Mouse (Mus musculus) spleen, adult 18-20 months (tissue): ENCODE measurements around the gene Gm8773.

ENCODE experiments used
- DNase-seq, 2 experiments: peaks; one replicate each; pipeline ENCODE4 v3.0.0; 2022; ENCODE audit warnings: mixed read lengths in 2 of 2

The Gm8773 gene

DNA sequence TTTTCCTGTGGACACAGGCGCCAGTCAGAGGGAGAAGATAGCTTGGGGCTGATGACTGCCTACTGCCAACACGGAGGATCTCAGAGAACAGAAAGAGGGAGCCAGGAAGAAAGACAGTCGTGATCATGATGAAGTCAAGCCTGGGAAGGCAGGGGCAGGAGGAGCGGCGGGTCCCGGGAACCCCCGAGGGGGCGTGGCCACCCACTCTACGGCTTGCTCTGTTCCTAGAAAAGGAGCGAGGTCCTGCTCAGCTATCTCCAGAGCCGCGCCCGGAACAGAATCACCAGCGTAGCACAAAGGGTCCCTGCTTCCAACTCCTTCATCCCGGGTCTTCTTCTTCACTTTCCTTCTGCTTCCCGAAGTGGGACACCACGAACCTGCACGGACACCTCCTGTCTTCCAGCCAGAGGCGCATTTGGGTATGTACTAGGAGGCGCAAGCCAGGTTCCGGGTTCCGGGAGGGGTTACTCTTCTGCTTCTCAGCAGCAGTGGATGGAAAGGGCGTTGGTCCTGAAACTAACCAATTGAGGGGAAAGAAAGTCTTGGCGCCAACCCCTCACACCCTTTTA, at the start of gene Gm8773:
TSS of gene Gm8773 (plus strand) at position 51 of the 569 bp plus-strand sequence.
- DNase-seq, result no peak

DNA sequence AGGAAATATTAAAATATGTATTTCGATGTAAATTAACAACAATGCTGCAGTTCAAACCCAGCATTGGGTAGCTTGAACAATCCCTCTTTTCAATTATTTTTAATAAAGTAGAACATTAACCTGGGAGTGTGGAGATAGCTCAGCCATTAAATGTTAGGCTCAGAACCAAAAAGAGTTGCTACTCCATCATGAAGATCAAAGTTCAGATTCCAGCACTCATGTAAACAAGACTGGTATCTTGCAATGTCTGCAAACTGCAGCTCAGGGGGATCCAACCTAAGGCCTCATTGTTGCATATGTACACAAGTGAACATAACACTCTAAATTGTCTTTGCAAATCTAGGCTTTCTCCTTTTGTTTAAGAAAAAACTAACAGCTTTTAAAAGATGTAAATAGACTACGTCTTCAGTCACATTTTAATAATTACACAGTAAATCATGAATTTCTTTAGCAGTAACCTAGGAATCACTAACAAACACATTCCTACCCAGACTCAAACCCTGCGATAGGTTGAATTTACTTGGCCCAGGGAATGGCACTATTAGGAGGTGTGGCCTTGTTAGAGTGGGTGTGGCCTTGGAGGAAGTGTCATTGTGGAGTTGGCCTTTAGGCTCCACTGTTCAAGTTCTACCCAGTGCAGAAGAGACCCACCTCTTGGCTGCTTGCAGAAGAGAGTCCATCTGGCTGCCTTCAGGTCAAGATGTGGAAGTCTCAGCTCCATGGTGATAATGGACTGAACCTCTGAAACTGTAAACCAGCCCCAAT, 39.8 kb upstream of the Gm8773 start:
- no peak for DNase-seq

DNA sequence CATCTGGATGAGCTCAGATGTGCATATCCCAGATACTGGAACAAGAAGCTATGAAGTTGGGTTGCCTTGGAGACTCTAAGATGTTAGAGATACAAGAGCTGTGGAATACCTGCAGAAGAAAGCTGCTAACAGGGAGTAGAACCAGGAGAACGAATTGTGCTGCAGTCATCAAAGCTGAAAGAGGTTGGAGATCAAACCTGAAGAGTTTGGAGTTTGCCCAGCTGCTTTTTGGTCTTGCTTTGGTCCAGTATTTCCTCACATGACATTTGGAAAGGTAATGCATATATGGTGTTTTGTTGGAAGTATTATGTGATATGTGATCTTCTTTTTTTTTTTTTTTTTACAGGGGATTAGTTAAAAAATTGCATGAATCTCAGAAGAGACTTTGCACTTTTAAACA, 37.5 kb upstream of the Gm8773 start:
- DNase-seq, result no peak

DNA sequence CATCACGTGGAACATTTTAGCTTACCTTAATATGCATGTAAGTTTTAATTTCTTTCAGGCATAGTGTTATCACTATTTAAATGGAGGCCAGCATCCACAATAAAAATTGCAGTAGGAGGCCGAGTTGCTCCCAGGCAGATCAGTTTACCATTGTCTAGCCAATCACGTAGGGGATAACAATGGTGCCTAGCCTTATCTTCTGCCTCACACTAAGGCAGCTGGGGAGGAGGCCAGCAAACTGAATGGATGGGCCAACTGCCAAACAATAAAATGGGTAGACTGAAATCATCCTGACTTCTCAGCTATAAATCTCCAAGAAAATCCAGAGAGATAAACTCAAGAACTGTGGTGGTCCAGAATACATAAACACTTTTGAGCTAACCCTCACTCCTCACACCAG, 33.8 kb upstream of the Gm8773 start:
- no peak for DNase-seq

DNA sequence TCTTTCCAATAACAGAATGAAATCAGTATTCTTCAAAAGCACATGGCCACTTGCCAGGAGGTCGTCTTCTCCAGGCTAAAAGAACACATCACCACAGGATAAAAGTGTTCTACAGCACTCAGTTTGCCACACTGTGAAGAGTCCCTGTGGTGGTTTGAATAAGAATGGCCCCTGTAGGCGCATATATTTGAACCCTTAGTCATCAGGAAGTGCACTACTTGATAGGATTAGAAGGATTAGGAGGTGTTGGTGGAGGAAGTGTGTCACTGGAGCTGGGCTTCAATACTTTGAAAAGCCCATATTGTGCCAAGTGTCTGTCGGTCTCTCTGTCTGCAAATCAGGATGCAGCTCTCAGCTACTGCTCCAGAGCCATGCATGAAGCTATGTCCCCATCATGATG, 33.2 kb upstream of the Gm8773 start:
- DNase-seq, result no peak

DNA sequence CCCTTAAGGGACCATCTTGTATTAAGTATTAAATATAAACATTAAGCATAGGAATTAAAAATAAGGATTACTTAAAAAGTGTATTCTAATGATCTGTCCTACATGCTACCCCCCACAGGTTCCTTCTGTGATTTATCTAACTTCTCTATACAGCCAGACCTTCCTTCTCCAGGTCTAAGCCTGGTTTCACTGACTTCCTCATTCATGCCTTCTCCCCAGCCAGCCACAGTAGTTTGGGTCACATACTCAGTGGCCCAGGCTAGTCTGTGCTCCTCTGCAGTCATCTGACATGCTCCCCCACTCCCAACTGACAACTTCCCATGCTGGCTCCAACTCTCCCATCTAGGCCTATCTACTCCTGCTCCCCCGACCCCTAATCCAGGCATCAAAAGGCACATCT, 22.5 kb upstream of the Gm8773 start:
- DNase-seq, result no peak

DNA sequence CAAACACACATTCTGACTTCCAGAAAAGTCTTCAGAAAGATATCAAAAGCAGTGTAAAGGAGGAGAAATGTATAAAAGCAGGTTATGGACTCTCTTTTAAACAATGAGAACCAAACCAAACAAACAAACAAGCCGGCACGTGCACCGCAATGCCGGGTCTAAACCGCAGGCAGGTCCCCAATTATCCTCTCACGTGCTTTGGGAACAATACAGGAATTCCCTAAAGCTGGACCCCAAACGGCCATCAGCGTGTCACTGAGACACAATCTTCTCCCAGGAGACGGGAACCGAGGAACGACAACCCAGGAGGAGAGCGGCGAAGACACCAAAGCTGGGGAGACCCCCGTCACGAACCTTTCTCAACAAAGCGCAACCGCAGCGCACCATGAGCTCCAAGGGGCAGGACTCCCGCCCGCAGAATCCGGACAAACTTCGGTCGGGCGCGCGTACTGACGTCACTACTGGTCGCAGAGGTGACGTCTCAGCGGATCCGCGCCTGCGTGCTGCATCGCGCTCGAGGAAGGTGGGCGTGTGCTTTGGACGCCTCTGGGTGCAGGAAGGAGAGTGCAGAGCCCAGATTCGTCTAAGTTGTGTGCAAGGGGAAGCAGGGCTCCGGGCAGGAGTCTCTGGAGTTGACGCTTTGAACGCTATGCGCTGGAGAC, 14.4 kb upstream of the Gm8773 start, which contains the start of gene Gtpbp10:
TSS of gene Gtpbp10 (minus strand) at position 460 of the 662 bp plus-strand sequence.
- DNase-seq, result peak; percentile 78 to 88

DNA sequence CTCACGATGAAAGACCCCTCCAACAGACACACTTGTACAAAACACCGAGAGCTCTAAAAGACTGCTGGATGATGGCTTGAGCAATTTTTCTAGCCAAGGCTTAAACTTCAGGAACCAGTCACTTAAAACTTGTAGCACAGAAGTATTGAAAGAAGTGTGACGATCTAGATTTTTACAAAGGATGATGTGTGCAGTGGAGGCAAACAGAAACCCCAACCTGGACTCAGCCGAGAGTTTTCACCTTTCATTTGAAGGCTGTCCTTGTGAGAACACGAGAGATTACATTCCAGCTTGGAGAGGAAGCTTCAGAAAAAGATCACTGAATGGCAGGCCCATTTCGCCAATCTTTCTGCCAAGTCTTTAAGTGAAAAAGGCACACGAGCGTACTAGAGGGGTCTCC, 13.8 kb upstream of the Gm8773 start:
- DNase-seq, result no peak

DNA sequence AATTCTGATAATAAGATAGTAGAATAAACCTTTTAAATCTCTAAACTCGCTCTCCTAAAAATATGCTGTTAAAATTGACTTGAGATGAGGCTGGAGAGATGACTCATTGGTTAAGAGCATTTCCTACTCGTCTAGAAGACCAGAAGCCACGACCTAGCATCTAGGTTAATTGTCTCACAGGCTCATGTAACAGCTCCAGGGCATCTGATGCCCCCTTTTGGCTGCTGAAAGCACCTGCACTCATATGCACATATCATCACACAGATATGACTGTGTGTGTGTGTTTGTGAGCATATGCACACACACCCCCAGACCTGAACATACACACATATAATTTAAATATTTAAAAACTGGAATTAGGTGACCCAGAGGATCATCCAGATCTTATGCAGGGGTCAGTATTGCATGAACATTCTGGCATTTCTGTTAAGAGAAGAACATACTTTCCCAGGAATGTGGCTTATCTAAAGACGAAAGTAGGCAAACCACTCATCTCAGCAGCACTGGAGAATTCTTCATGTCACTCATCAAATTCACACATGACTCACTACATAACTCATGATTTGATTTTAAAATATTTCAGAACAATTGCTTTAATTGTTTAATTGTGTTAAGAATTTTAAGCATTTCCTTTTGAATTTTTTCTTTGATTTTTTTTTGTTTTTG, 12.4 kb upstream of the Gm8773 start:
- DNase-seq, result no peak

DNA sequence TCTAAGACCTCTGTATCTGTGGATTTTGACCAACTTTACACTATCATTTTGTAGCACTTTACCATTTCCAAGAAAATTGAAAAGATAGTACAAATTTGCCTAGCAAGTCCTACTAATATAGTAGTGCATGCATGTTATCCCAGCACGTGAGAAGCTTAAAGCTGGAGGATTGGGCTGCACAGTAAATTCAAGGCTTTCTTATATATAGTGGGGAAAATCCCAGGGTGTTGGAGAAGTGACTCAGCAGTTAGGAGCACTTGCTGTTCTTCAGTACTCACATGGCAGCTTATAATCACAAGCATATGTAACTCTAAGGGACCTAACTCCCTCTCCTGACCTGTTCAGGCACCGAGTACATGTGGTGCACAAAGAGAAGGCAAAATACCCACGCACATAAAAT, 11.2 kb upstream of the Gm8773 start:
- no peak for DNase-seq

DNA sequence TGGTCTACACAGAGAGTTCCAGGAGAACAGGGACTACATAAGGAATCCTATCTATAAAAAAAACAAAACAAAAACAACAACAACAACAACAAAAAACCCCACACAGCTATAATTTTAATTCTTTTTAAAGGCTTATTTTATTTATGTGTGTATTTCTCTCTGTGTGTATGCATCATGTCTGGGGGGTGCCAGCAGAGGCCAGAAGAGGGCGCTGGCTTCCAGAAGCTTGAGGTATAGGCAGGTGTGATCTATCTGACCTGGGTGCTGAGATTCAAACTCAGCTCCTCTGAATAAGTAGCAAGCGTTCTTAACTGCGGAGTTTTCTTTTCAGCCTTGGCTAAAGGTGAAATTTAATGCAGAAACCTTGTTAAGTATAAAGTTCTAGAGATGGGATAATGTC, 14.1 kb downstream of the Gm8773 start:
- DNase-seq, result no peak

DNA sequence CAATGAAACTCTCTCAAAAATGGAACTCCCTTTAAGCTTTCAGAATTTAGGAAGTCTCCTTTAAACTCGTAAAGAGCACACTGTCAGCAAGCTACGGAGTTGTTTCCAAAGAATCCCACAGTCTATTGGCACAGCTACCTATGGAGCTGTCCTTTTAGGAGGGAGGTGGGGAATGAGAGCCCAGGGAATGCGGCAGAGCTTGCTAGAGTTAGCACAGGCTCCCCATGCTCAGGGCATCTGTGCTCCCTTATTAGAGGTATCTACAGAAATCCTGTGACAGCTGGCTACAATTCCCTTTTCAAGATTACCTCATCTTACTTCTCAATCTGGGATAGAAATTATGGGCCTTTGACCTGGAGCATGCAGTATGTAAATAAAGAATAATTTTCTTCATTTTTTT, 36.9 kb downstream of the Gm8773 start:
- DNase-seq, result no peak

DNA sequence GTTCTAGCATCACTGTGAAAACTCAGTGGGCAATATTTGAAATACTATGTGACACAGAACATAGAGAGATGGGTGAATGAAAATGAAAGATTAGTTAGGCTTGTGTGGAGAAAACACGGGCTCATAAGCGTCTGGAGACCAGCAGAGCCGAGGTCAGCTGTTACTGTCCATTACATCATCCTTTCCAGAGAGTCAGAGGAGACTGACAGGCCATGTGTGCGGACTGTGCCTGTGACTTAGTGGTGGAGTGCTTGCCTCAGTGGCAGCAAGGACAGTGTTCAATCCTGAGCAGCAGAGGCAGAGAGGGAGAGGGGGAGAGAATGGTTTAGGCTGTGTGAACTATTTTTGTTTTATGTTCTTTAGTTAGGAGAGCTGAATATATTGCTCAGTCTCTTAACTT, 44.7 kb downstream of the Gm8773 start:
- DNase-seq, result no peak

DNA sequence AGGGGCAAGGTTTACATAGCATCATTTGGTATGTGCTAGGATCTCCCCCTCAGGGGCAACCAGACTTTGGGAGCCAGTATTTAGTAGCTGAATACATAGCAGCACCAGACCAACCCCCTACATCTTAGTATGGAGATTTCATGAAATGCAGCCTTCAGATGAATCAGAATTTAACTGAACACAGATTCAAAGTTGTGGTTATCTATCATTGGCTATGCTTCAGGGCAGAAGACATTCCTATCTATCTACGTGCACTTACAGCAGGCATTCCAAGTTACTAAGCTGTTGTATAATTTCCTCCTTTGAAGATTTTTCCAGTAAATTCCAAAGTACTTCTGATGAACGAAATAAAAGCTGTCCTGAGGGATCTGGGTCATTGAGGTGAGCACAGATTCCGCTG, 51.9 kb downstream of the Gm8773 start:
- DNase-seq, result no peak
